Mouse (Mus musculus) ovary, postnatal 36 days (tissue): ENCODE results near the gene Mib2.
"Not testable (repeated sequence)": the region's sequence is repeated elsewhere in the genome, so short reads cannot be mapped to it uniquely, and the experiment has no call there.

Experiments used
- DNase-seq: peaks from one replicate; pipeline ENCODE4 v3.0.0; 2022; ENCODE audit warnings: low spot score, mixed read lengths

Mib2 gene

GRCm38 (mm10) chr4:155668689-155669597, at the start of gene Mib2:
Gene Mib2 (minus strand): TSS chr4:155669198.
- DNase-seq: peak; percentile 94

- no peak for DNase-seq
Observed at GRCm38 (mm10) chr4:155710521-155711252, 41.7 kb upstream of the Mib2 start.

DNA sequence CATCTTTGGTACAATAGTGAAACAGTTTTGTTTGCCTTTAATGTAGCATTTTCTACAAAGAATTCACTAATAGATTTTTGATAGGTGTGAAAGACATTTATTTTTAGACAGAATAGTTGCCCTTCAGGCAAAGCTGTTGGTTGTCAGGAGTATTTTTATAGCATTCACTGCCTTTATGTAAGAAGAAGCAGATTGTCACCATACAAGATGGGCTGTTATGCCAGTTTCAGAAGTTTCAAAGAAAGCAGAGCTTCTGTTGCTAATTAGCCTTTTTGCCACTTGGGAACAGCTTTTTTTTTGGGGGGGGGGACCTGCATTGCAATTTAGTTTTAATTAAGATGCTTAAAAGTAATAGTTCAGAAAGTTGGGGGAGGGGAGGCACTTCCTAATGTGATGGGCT, 40.0 kb upstream of the Mib2 start:
- DNase-seq: no peak

DNA sequence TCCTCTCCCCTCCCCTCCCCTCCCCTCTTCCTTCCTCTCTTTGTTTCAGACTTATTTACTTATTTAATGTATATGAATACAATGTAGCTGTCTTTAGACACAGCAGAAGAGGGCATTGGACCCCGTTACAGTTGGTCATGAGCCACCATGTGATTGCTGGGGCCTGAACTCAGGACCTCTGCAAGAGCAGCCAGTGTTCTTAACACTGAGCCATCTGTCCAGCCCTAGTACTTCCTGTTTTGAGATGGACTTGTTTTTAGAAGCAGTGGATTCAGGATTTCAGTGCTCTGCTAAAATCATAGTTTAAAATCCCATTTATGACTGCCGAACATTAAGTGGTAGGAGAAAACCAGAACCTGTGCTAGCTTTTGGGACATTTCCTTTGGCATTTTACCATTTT, 39.6 kb upstream of the Mib2 start:
- no peak for DNase-seq

DNA sequence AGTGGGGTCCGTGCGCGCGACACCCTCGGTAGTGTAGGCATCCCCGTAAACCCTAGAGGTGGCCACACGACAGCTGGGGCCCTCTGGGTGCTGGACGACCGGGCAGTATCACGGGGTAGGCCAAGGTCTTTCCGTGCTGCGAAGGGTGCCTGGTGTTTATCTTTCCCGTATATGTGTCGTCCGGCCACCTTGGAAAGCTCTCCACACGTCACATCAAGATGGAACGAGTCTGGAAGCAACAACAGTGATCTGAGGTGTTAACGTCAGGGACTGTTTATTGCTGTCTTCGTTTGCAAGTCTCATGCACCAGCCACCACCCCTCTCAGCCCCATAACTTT, 36.6 kb upstream of the Mib2 start:
- DNase-seq: no peak

DNA sequence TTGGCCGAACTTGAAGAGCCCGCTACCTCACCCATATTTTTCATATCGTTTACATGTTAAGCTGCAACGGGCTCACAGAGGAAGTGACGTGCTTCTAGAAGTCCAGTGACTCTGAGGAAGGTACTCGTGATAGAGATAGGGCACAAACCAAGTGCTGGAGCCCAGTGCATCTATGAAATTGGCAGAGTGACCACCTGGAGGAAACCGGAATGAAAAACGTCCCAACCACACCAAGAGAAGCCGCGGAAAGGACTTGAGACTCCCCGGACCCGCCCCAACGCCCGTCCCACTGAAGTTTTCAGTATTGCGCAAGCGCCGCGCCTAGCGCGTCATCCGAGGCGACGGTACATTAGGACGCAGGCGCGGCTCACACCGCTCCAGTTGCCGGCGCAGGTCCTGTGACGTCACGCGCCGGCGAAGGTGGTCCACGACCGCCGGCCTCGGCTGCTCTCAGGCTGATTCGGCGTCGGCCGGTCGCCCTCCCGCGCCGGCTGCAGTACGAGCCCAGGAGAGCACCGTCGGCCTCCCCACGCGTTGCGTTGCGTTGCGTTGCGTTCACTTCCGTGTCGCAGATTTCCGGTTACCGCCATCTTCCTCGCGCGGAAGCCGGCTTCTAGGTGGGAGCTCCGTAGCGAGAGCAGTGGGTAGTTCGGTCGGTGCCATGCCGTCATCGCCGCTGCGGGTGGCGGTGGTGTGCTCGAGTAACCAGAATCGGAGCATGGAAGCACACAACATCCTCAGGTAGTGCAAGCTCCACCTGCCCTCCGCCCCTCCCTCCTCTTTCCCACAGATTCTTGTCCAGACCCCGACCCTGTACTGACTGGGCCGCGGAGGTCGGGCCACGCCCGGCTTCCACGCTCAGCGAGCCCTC, 36.0 kb upstream of the Mib2 start, which contains the start of gene Ssu72:
TSS of gene Ssu72 (plus strand) at position 80 of the 871 bp plus-strand sequence.
- peak; percentile 93 for DNase-seq

- DNase-seq: no peak
Observed at GRCm38 (mm10) chr4:155703425-155703929, 34.5 kb upstream of the Mib2 start.

- no peak for DNase-seq
Observed at GRCm38 (mm10) chr4:155700425-155700824, 31.4 kb upstream of the Mib2 start.

DNA sequence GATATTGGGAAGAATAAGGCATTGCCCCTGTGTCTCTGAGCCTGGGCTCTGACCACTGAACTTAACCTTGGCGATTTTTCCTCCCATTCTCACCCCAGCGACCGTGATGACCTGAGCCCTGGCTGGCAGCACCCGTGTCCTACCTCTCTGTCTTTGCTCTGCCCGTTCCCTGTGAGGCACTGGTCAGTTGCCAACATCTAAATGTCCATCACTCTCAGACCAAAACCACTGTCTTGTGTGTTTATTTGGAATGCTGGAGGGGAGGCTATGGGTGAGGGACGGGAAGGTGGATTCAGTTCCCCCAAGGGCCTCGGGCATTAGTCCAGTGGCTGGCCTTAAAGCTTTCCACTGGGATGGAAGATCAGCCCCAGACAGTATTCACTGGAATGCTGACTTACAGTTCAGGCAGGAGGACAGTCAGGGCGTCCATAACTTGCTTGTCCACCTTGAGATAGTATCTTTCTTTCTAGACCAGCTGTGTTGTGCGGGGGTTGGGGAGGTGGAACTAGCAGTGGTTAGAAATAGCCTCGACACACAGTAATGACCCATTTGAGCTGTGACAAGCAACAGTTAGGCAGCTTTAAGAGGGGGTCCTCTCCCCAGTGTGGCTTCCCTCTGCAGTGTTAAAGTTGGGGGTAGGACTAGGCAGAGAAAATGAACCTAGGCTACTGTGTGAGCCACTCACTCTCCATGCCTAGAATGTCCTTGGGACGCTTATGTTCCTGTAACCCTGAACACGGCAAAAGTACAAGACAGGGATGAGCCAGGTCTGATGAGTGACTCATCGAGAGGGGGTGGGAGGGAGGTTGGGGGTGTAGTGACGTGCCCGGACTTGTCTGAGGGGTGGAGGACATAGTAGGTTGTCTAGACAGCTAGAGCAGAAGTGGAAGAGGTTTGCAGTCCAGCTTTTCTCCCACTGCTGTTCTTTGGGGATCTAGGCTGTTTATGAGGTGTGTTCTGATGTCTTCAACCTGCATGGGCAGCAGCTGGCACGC, 27.6 kb upstream of the Mib2 start:
- DNase-seq: peak; percentile 8

DNA sequence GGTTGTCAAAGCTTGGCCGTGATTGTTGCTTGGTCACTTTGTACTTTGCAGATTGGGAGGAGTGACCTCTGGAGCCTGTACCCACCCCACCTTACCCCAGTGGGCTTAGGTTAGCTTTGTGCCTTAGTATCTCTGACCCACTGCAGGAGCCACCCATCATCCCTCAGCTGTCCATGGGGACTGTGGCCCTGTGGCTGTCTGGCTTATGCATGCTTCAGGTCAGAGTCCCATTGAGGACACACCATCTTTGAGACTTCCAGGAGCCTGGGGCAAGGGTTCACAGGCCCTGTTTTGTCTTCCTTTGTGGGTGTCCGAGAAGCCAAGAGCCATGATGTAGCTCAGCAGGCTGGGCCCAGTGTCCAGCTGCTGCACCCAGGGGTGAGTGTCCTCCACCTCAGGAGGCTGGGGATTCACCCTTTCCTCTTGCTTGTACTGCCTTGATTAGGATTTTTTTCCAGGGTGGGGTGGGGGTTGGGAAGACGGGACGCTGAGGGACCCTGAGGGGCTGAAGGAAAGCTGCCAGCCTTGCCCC, 26.6 kb upstream of the Mib2 start:
- DNase-seq: no peak

GRCm38 (mm10) chr4:155694482-155695401, 25.7 kb upstream of the Mib2 start:
- DNase-seq: peak; percentile 61

DNA sequence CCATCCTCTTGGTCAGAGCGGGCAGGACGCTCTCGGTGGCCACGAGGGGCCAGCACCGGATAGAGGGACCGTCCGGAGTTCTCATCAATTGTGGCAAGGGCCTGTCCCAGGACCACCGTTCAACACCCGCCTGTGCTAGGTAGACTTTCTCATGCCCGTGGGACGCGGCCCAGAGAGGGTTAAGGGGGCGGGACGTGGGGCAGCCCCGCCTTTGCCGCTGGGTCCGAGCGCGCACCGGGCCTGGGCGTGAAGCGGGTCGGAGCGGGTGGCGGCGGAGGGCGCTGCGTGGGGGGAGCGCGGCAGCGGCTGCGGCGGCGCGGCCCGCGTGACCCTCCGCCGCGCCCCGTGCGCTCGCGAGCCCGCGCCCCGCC, 25.1 kb upstream of the Mib2 start, which contains the start of gene Fndc10:
TSS of gene Fndc10 (plus strand) at position 232 of the 371 bp plus-strand sequence.
- DNase-seq: peak; percentile 74

GRCm38 (mm10) chr4:155692421-155692820, 23.4 kb upstream of the Mib2 start:
- no peak for DNase-seq

DNA sequence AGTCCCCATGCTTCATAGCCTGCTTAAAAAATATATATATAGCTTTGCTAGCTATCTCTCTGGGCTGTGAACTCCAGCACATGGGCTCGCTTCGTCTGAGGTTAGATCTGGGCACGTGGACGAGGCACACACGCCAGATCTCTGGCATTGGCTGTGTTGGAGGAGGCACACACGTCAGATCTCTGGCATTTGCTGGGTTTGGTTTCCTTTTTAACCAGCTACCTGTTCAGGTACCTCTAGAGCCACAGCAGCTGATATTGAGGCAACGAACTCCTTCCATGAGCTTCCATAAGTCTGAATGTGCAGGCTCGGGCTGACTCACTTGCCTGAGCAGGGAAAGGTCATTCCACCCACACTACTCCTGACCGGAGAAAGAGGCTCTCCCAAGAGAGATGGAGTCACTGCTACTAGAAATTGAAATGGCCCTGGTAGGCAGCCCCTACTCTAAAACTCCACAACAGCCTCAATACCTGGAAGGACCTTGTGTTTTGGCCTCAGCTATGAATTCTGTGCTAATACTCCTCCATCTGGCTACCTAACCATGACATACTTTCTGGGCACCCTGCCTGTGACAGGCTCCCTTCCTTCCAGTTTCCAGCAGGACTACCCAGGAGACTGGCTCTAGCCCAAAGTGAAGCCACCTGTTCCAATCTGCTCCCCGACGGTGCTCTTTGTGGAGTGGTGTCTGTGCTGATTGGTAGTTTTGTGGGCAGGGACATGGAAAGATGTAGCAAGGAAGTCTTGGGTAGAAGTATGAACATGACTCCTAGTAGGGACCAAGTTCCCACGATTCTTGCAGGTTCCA, 21.8 kb upstream of the Mib2 start:
- no peak for DNase-seq

GRCm38 (mm10) chr4:155687764-155688163, 18.8 kb upstream of the Mib2 start:
- DNase-seq: not testable (repeated sequence)

GRCm38 (mm10) chr4:155683670-155684277, 14.8 kb upstream of the Mib2 start:
- DNase-seq: not testable (repeated sequence)

DNA sequence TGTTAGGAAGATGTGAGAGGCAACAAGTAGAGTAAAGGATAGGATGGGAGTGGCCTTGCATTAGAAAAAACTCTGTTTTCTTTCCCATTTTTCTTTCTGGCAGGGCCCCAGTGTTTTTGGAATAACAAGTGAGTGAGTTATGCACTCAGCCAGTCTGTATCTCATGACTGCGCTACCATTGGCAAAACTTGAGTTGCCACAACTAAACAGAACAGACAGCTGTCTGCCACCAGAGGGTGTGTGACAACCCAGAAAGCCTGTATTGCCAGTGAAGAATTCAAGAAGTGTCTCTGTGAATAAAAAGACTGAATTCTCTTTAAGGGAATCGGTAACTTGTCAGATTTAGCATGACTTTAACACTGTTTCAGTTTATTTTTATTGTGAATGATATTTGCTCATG, 7.0 kb upstream of the Mib2 start:
- DNase-seq: no peak

GRCm38 (mm10) chr4:155672082-155672481, 3.1 kb upstream of the Mib2 start:
- no peak for DNase-seq
